ENCODE assay signal across 13 mouse cellular contexts in the genomic region with DNA sequence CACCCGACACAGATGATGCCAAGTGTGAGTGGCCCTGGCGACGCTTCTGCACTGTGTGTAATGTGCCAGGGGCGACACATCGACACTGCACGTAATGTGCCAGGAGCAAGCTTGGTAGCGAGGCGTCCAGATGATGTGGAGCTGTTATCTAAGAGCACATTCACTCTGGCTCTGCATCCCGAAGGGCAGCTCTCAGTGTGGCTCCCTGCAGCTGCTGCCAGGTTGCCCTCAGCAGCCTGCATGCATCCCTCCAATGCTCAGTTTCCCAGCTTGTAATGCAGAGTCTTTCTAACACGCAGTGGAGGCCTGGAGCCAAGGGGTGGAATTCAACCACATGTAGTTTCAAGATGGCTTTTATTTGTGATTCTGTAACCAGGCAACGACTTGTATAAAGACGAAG. TPM values are rescaled to one million over a fixed set of nuclear protein-coding genes. Genes with fewer than 3 reads are reported as not detected.
A peak's percentile ranks its signal among the peaks of the same experiment; 100 is the strongest.
DNase-seq lines count a peak whose midpoint lies in the region; ATAC-seq lines count a peak whose summit lies in the region.
"Had no signal": no experiment of that assay in that cellular context is flagged by ENCODE, and none has a peak within 500 bp of the region (broad histone marks: within the 10 kb centered on the region; RNA-seq: fewer than 3 reads in every experiment).

No protein-coding gene starts in this region.

- ATAC-seq in forebrain, embryonic 14.5 days, result peak; percentile 38; the same call in 1 of the 2 replicates
- ATAC-seq: liver, postnatal 0 days had no signal

- no peaks in the 10 kb centered on the region for H3K36me3 ChIP-seq in forebrain, embryonic 14.5 days (ENCODE audit: control insufficient read depth, insufficient read depth, low read length)
- H3K36me3 ChIP-seq in forebrain, embryonic 10.5 days (replicated peaks), result no peaks in the 10 kb centered on the region
- H3K36me3 ChIP-seq: limb, embryonic 12.5 days had no signal

- peak overlapping the region; percentile 9; the same call in 1 of the 2 replicates for H3K27ac ChIP-seq in forebrain, embryonic 14.5 days (ENCODE audit: low read depth, low read length)
- no peak overlapping the region for H3K27ac ChIP-seq in forebrain, embryonic 10.5 days
- H3K27ac ChIP-seq: limb, embryonic 12.5 days had no signal

- H3K9ac ChIP-seq in forebrain, embryonic 14.5 days (ENCODE audit: low read length), result no peak overlapping the region
- H3K9ac ChIP-seq: limb, embryonic 12.5 days; liver, postnatal 0 days had no signal

- H3K4me1 ChIP-seq in forebrain, embryonic 14.5 days (ENCODE audit: control insufficient read depth, insufficient read depth, low read length), result peaks cover 12% of the 10 kb centered on the region
- peaks cover 27% of the 10 kb centered on the region for H3K4me1 ChIP-seq in forebrain, embryonic 10.5 days

- 71% methylated on average over 12 of the region's 12 CpGs for WGBS in forebrain, embryonic 14.5 days
- 91% methylated on average over 12 of the region's 12 CpGs for WGBS in forebrain, embryonic 10.5 days

- H3K27me3 ChIP-seq in forebrain, embryonic 14.5 days (replicated peaks; ENCODE audit: control insufficient read depth, insufficient read depth, low read length), result no peaks in the 10 kb centered on the region
- H3K27me3 ChIP-seq in forebrain, embryonic 10.5 days (ENCODE audit: poor library complexity, severe bottlenecking), result no peaks in the 10 kb centered on the region
- H3K27me3 ChIP-seq: limb, embryonic 12.5 days had no signal

- intact Hi-C loops in left cerebral cortex, postnatal 25 days (cut with DNase I), result no loop called here

- H3K4me2 ChIP-seq in forebrain, embryonic 14.5 days (ENCODE audit: low read length), result no peak overlapping the region
- H3K4me2 ChIP-seq: limb, embryonic 12.5 days had no signal

- no peak overlapping the region for H3K4me3 ChIP-seq in forebrain, embryonic 14.5 days (ENCODE audit: low read depth, low read length)
- H3K4me3 ChIP-seq in forebrain, embryonic 10.5 days, result no peak overlapping the region
- H3K4me3 ChIP-seq: limb, embryonic 12.5 days had no signal

- no peaks in the 10 kb centered on the region for H3K9me3 ChIP-seq in forebrain, embryonic 14.5 days (replicated peaks; ENCODE audit: control insufficient read depth, low read length)
- no peaks in the 10 kb centered on the region for H3K9me3 ChIP-seq in forebrain, embryonic 10.5 days
- H3K9me3 ChIP-seq: limb, embryonic 12.5 days had no signal

- peak; percentile 72 for DNase-seq in forebrain, embryonic 14.5 days (ENCODE audit: low spot score)
- no peak for DNase-seq in forebrain, embryonic 10.5 days (ENCODE audit: extremely low spot score, low spot score)
- DNase-seq in left cerebral cortex, postnatal 25 days (ENCODE audit: low spot score in 2 of 2), result peak; percentile 40 to 60
- DNase-seq in left cerebral cortex, adult 8-10 months (ENCODE audit: low spot score in 2 of 2), result no peak
- peak; percentile 70 for DNase-seq in brain, adult 2 months (ENCODE audit: low read depth, low spot score)
- DNase-seq in layer of hippocampus, adult 9-10 months (ENCODE audit: low spot score), result peak; percentile 58
- no peak for DNase-seq in gastrocnemius, postnatal 25 days
- DNase-seq in kidney, postnatal 14 days, result no peak
- DNase-seq: cerebellum, adult 8-10 months; kidney, postnatal 10 days; liver, postnatal 0 days; thymus, adult 18-20 months had no signal

RNA-seq across cellular contexts. Expression of gene Wasf3, which starts 30.4 kb away (rescaled TPM):
- polyA plus RNA-seq in forebrain, embryonic 14.5 days (2014; fragmentation: Nextera tagmentation; extraction: Ambion mirVana), result 5.3 and 6.1 TPM in 2 replicates
- polyA plus RNA-seq in forebrain, embryonic 10.5 days (2016; fragmentation: Nextera tagmentation; extraction: Ambion mirVana), result 7.2 and 7.3 TPM in 2 replicates
- total RNA-seq in left cerebral cortex, postnatal 25 days (2021), result 10 to 100 TPM; 90.2 to 95.3 TPM
- total RNA-seq in left cerebral cortex, adult 8-10 months (2022), result 10 to 100 TPM; 88.1 to 97.5 (median 90.3) TPM
- under 1 TPM; 0.77 to 0.99 TPM for total RNA-seq in gastrocnemius, postnatal 25 days (2021)
- polyA plus RNA-seq: liver, postnatal 0 days had no signal

Comparison
In these comparisons a context has a peak if more than half of its experiments do, and no peak if none do; other contexts are left out.
1. DNase-seq: peak in forebrain, embryonic 14.5 days (single experiment), left cerebral cortex, postnatal 25 days (2 of 2), brain, adult 2 months (single experiment) and layer of hippocampus, adult 9-10 months (single experiment); none in forebrain, embryonic 10.5 days (single experiment), left cerebral cortex, adult 8-10 months (0 of 2), gastrocnemius, postnatal 25 days (single experiment) and kidney, postnatal 14 days (single experiment).
2. RNA of gene Wasf3, which starts 30.4 kb away (total RNA-seq): 90.2 to 95.3 TPM in left cerebral cortex, postnatal 25 days and 88.1 to 97.5 TPM in left cerebral cortex, adult 8-10 months; 0.77 to 0.99 TPM in gastrocnemius, postnatal 25 days; every median in the first group is over 10 times any median in the second.